Mouse (Mus musculus) liver, embryonic 12.5 days (tissue): ENCODE results near the gene Thegl. TPM values are rescaled to one million over a fixed set of nuclear protein-coding genes. Genes with fewer than 3 reads are reported as not detected.
A peak's percentile ranks its signal among the peaks of the same experiment; 100 is the strongest.
"Not testable (repeated sequence)": the region's sequence is repeated elsewhere in the genome, so short reads cannot be mapped to it uniquely, and the experiment has no call there.

ENCODE experiments used
- ATAC-seq: fragments of 200-750 bp; cut with Nextera tagmentation; 2 replicates; pipeline ENCODE4 v1.8.0; 2017; ENCODE audit warnings: moderate number of reproducible peaks, mild to moderate bottlenecking, moderate library complexity
- H3K27ac ChIP-seq: fragments of 300-500 bp; sonication (generic); 2 replicates; pipeline ENCODE4 v1.5.1; 2016; ENCODE audit warnings: mild to moderate bottlenecking
- H3K27me3 ChIP-seq: fragments of 300-500 bp; sonication (generic); replicated peaks from 2 replicates; pipeline ENCODE4 v1.6.1; 2016; ENCODE audit warnings: mild to moderate bottlenecking, moderate library complexity
- H3K36me3 ChIP-seq: fragments of 300-500 bp; sonication (generic); 2 replicates; pipeline ENCODE4 v1.6.1; 2016; ENCODE audit warnings: mild to moderate bottlenecking, moderate library complexity
- H3K4me1 ChIP-seq: fragments of 300-500 bp; sonication (generic); 2 replicates; pipeline ENCODE4 v1.6.1; 2016
- H3K4me2 ChIP-seq: fragments of 300-500 bp; sonication (generic); 2 replicates; pipeline ENCODE4 v1.6.1; 2016; ENCODE audit warnings: mild to moderate bottlenecking, moderate library complexity
- H3K4me3 ChIP-seq: fragments of 300-500 bp; sonication (generic); 2 replicates; pipeline ENCODE4 v1.5.1; 2016; ENCODE audit warnings: mild to moderate bottlenecking, moderate library complexity
- H3K9ac ChIP-seq: fragments of 300-500 bp; sonication (generic); 2 replicates; pipeline ENCODE4 v1.6.1; 2016; ENCODE audit warnings: mild to moderate bottlenecking, moderate library complexity
- H3K9me3 ChIP-seq: fragments of 300-500 bp; sonication (generic); replicated peaks from 2 replicates; pipeline ENCODE4 v1.6.1; 2016; ENCODE audit warnings: mild to moderate bottlenecking, moderate library complexity
- WGBS: fragments of 180-500 bp; shearing (Covaris S2); methylation state at CpG from one replicate; pipeline ENCODE4 v1.1.7; 2016; ENCODE audit not compliant: insufficient replicate concordance; 5-methylcytosine and 5-hydroxymethylcytosine counted together
- polyA plus RNA-seq: library from polyadenylated mRNA; unstranded; fragments of >200 nt; fragmentation: Nextera tagmentation; extraction: Ambion mirVana; gene quantifications from 2 replicates; pipeline ENCODE4 v1.2.1, GENCODE M21; 2016

Thegl gene
- polyA plus RNA-seq, 1 experiment from 2014 or later: 0.41 TPM

GRCm38 (mm10) chr5:77085753-77086450 lies 70.1 kb downstream of the Thegl start:
- Histone ChIP-seq H3K9ac (no peak overlapping the region), H3K4me3 (no peak overlapping the region), H3K27ac (no peak overlapping the region), H3K9me3 (no peaks in the 10 kb centered on the region), H3K27me3 (no peaks in the 10 kb centered on the region), H3K4me2 (no peak overlapping the region), H3K4me1 (no peaks in the 10 kb centered on the region), H3K36me3 (no peaks in the 10 kb centered on the region)
- 75% methylated on average over 10 of the region's 10 CpGs for WGBS
- no peak for ATAC-seq

GRCm38 (mm10) chr5:77086541-77086940 lies 70.7 kb downstream of the Thegl start:
- Histone ChIP-seq H3K4me2 (no peak overlapping the region), H3K36me3 (no peaks in the 10 kb centered on the region), H3K27me3 (no peaks in the 10 kb centered on the region), H3K4me1 (no peaks in the 10 kb centered on the region), H3K4me3 (no peak overlapping the region), H3K9me3 (no peaks in the 10 kb centered on the region), H3K27ac (no peak overlapping the region), H3K9ac (no peak overlapping the region)
- 73% methylated on average over 7 of the region's 7 CpGs for WGBS
- ATAC-seq: no peak

GRCm38 (mm10) chr5:77087122-77087521 lies 71.3 kb downstream of the Thegl start:
- ATAC-seq: no peak
- Histone ChIP-seq H3K4me3 (no peak overlapping the region), H3K36me3 (no peaks in the 10 kb centered on the region), H3K4me2 (no peak overlapping the region), H3K9ac (no peak overlapping the region), H3K9me3 (no peaks in the 10 kb centered on the region), H3K27me3 (no peaks in the 10 kb centered on the region), H3K27ac (no peak overlapping the region), H3K4me1 (no peaks in the 10 kb centered on the region)
- WGBS: 50% methylated on average over 3 of the region's 3 CpGs

GRCm38 (mm10) chr5:77089294-77089693 lies 73.5 kb downstream of the Thegl start:
- Histone ChIP-seq H3K27me3 (peaks cover 19% of the 10 kb centered on the region), H3K9ac (no peak overlapping the region), H3K9me3 (no peaks in the 10 kb centered on the region), H3K36me3 (no peaks in the 10 kb centered on the region), H3K27ac (no peak overlapping the region), H3K4me3 (no peak overlapping the region), H3K4me2 (no peak overlapping the region), H3K4me1 (peaks cover 3% of the 10 kb centered on the region)
- 26% methylated on average over 1 of the region's 1 CpGs for WGBS
- ATAC-seq: no peak

GRCm38 (mm10) chr5:77089901-77090300 lies 74.1 kb downstream of the Thegl start:
- Histone ChIP-seq H3K9ac (no peak overlapping the region), H3K4me1 (peaks cover 9% of the 10 kb centered on the region), H3K4me3 (no peak overlapping the region), H3K36me3 (no peaks in the 10 kb centered on the region), H3K9me3 (no peaks in the 10 kb centered on the region), H3K4me2 (no peak overlapping the region), H3K27ac (no peak overlapping the region), H3K27me3 (peaks cover 25% of the 10 kb centered on the region)
- ATAC-seq: no peak
- 66% methylated on average over 8 of the region's 8 CpGs for WGBS

GRCm38 (mm10) chr5:77090521-77091096 lies 74.8 kb downstream of the Thegl start:
- no peaks in the 10 kb centered on the region for H3K9me3 ChIP-seq
- H3K4me3 ChIP-seq: no peak overlapping the region
- no peaks in the 10 kb centered on the region for H3K36me3 ChIP-seq
- H3K4me2 ChIP-seq: no peak overlapping the region
- ATAC-seq: no peak
- no peak overlapping the region for H3K9ac ChIP-seq
- H3K27me3 ChIP-seq: peaks cover 32% of the 10 kb centered on the region
- H3K4me1 ChIP-seq: peaks cover 12% of the 10 kb centered on the region
- no peak overlapping the region for H3K27ac ChIP-seq
- 61% methylated on average over 5 of the region's 5 CpGs for WGBS

GRCm38 (mm10) chr5:77091923-77092322 lies 76.1 kb downstream of the Thegl start:
- WGBS: 46% methylated on average over 3 of the region's 3 CpGs
- no peak overlapping the region for H3K9ac ChIP-seq
- H3K4me3 ChIP-seq: no peak overlapping the region
- no peak for ATAC-seq
- no peaks in the 10 kb centered on the region for H3K9me3 ChIP-seq
- peaks cover 44% of the 10 kb centered on the region for H3K27me3 ChIP-seq
- H3K36me3 ChIP-seq: no peaks in the 10 kb centered on the region
- H3K4me2 ChIP-seq: no peak overlapping the region
- H3K27ac ChIP-seq: no peak overlapping the region
- H3K4me1 ChIP-seq: peaks cover 12% of the 10 kb centered on the region

- ATAC-seq: no peak
- no peaks in the 10 kb centered on the region for H3K36me3 ChIP-seq
Observed at GRCm38 (mm10) chr5:77092531-77092930, 76.7 kb downstream of the Thegl start.

GRCm38 (mm10) chr5:77093961-77094360 lies 78.1 kb downstream of the Thegl start:
- H3K9me3 ChIP-seq: no peaks in the 10 kb centered on the region
- peaks cover 12% of the 10 kb centered on the region for H3K4me1 ChIP-seq
- no peak for ATAC-seq
- H3K36me3 ChIP-seq: no peaks in the 10 kb centered on the region
- no peak overlapping the region for H3K27ac ChIP-seq
- no peak overlapping the region for H3K9ac ChIP-seq
- H3K27me3 ChIP-seq: peaks cover 45% of the 10 kb centered on the region
- peak overlapping the region; percentile 62 for H3K4me3 ChIP-seq
- H3K4me2 ChIP-seq: peak overlapping the region; percentile 94
- WGBS: 45% methylated on average over 8 of the region's 8 CpGs

More at GRCm38 (mm10) chr5:77092531-77092930, 76.7 kb downstream of the Thegl start:
- Histone ChIP-seq H3K4me3 (no peak overlapping the region), H3K4me2 (no peak overlapping the region), H3K27ac (no peak overlapping the region), H3K4me1 (peaks cover 12% of the 10 kb centered on the region), H3K9ac (no peak overlapping the region), H3K27me3 (peaks cover 45% of the 10 kb centered on the region), H3K9me3 (no peaks in the 10 kb centered on the region)
- 34% methylated on average over 5 of the region's 5 CpGs for WGBS

- Histone ChIP-seq H3K4me3 (peak overlapping the region; percentile 62), H3K4me2 (peak overlapping the region; percentile 94), H3K4me1 (peaks cover 12% of the 10 kb centered on the region), H3K36me3 (no peaks in the 10 kb centered on the region), H3K27ac (no peak overlapping the region), H3K27me3 (peaks cover 48% of the 10 kb centered on the region), H3K9me3 (no peaks in the 10 kb centered on the region), H3K9ac (peak overlapping the region; percentile 68)
- peak; percentile 60 for ATAC-seq
- 2% methylated on average over 69 of the region's 69 CpGs for WGBS
Observed at GRCm38 (mm10) chr5:77094510-77095491, 79.0 kb downstream of the Thegl start.

GRCm38 (mm10) chr5:77096194-77096593 lies 80.4 kb downstream of the Thegl start:
- not testable (repeated sequence) for H3K9ac ChIP-seq, H3K27ac ChIP-seq, H3K9me3 ChIP-seq, ATAC-seq, H3K4me3 ChIP-seq, H3K36me3 ChIP-seq, H3K4me2 ChIP-seq
- 58% methylated on average over 3 of the region's 3 CpGs for WGBS
- H3K4me1 ChIP-seq: peaks cover 12% of the 10 kb centered on the region
- peaks cover 53% of the 10 kb centered on the region for H3K27me3 ChIP-seq

GRCm38 (mm10) chr5:77097686-77098085 lies 81.9 kb downstream of the Thegl start:
- Histone ChIP-seq H3K4me1 (peaks cover 12% of the 10 kb centered on the region), H3K27ac (no peak overlapping the region), H3K36me3 (no peaks in the 10 kb centered on the region), H3K27me3 (peaks cover 52% of the 10 kb centered on the region), H3K9ac (no peak overlapping the region), H3K9me3 (no peaks in the 10 kb centered on the region), H3K4me2 (no peak overlapping the region), H3K4me3 (no peak overlapping the region)
- no peak for ATAC-seq
- WGBS: 48% methylated on average over 6 of the region's 6 CpGs
